Mouse (Mus musculus) spleen, postnatal 36 days (tissue): ENCODE measurements around the gene Clca2.
"Not testable (repeated sequence)": the region's sequence is repeated elsewhere in the genome, so short reads cannot be mapped to it uniquely, and the experiment has no call there.

Experiments
- DNase-seq, 2 experiments: peaks; one replicate each; pipeline ENCODE4 v3.0.0; 2022; ENCODE audit warnings: low spot score in 2 of 2, mixed read lengths in 1 of 2

Gene Clca2

GRCm38 (mm10) chr3:145086180-145086579 is 13.1 kb downstream of the Clca2 start:
- DNase-seq, result no peak

- no peak for DNase-seq
Observed at GRCm38 (mm10) chr3:145083081-145083480, 16.2 kb downstream of the Clca2 start.

DNA sequence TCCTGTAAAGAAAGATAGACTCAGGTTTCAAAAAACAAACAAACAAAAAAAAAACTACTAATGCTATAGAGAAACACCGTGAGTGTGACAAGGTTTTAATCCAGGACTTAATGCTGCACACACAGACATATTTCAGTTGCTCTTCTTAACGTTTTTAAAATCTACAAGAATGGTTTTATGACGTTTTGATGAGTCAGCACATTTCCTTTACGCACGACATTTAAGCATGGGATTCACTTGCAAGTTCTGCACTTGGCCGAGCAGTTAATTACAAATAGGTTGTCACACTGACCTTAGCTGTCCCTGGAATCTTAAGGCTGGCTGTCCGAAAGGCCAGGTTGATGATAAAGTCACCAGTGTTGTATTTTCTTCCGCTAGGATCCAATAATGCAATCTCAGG is 18.3 kb downstream of the Clca2 start:
- no peak for DNase-seq

DNA sequence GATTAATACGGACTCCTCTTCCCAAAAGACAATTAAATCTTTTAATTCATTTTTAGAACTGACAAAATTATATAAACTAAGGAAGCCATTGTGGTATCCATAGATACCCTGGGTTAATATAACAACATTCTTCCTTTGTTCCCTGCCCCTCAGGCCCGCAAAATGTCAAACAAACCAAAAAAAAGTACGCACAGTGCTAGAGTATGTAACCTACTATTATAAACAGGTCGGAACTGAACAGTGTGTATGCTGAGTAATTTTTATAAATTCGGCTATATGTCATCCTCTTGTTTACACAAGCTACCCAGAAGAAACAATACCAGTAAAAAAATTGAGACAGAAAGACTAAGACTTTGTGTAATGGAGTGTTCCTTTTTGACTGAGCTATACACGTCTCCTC is 20.8 kb downstream of the Clca2 start:
- no peak for DNase-seq

DNA sequence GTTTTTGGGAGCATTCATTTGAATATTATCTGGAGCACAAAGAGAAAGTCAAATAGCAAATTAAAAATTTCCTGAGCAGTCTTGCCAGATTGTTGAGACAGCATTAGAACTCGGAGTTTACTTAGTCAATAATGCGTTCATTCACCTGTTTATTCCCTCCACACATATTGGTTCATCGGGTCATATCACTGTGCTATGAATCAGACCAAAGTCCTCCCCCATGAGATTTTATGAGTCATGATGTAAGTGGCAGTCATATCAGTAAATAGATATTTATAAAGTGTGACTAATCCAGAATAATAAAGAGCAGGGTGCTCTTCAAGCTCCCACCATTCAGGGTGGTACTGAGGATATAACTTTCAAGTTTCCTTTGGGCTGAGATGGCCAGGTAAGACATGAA is 26.9 kb downstream of the Clca2 start:
- no peak for DNase-seq

GRCm38 (mm10) chr3:145068964-145069363 is 30.3 kb downstream of the Clca2 start:
- DNase-seq, result no peak

DNA sequence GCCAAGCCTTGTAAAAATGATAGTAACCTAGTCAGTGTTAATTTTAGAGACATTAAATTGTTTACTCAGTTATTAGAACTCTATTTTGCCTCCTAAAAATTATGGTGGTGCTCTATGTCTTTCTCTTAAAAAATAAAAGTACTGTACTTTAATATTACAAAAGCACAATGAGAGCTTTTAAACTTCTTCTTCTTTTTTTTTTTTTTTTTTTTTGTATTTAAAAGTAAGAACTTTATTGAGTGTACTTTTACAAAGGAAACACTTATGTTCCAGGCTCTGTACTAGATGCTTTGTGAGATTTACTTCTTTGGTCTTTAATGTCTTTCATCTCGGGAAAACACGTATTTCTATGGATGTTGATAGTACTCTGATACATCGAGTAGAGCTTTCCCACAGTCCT is 44.1 kb downstream of the Clca2 start:
- not testable (repeated sequence) for DNase-seq

DNA sequence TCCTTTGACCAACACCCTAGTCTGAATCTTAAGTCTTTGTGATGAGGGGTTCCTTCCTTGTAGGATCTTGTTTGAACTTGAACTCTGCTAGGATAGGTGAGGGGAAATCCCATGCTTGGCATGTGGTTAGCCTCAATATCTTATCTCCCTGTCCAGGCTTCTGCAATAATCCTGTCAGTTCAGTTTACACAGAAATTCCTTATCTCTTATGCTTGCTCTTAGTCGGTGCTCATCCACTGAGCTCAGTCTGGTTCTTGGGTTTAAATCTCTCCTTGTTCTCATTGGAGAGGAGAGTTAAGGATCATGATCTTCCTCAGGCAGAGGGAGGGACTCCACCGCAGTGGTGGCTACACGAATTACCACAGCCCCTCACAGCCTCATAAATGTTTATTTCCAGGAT is 49.4 kb downstream of the Clca2 start:
- no peak for DNase-seq

DNA sequence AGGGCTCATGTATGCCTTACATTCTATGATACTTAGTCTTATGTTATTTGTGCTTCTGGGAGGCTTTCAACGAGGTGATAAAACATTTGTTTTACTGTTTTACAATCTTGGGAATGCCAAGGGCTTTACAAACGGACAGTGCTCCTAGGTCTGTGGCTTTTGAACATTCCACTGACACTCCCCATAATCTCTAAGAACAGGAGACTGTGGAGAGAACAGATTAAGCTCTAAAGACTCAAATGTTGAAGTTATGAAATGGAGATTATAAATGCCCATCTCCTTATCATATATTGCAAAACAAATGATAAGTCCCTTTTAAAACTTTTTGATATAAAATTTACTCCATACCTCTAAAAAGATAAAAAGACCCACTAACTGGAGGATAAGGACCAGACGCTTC is 60.4 kb downstream of the Clca2 start:
- DNase-seq, result no peak

DNA sequence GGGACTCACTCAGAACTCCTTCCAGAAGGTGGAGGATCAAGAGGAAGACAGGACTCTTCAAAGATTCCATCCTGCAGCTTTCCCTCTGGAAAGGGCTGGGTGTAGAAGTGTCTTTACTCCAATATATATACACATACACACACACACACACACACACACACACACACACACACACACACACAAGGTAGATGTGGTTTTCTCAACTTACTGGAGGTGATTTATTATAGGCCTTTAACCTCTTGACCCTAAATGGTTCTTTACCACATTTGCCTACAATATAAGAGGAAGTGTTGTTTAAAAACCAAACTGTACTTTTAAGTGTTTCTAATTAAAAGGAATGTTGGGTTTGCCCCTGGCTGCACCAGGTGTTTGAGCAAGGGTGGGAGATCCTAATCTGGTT is 66.6 kb downstream of the Clca2 start, which contains the start of gene Clca1:
Clca1 (minus strand) TSS at position 101 of the 400 bp plus-strand sequence.
- no peak for DNase-seq

DNA sequence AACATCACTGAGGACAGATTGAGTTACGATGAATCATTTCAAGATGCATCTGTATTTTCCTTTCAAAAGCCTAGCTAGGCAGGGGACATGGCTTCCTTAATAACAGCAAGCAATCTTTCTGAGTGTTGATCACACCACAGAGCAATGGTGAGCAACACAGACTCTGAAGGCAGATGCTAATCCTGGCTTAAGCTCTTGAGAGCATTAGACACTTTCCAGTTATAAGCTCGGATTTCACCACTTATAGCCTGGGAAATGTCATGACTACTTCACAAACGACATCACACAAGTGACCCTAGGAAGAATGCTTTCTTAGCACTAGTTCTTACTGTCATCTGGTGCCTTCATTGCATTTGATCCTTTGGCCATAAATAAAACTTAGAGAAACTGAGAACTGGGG is 71.2 kb downstream of the Clca2 start:
- DNase-seq, result no peak

GRCm38 (mm10) chr3:145026750-145027149 is 72.5 kb downstream of the Clca2 start:
- DNase-seq, result no peak
